Mouse (Mus musculus) erythroid progenitor cell, adult 5-6 weeks (primary cell): Measurements from ENCODE around the gene Tas1r1. TPM values are rescaled to one million over a fixed set of nuclear protein-coding genes. Genes with fewer than 3 reads are reported as not detected.

ENCODE experiments used
- ATAC-seq: replicated peaks from 2 replicates; pipeline ENCODE4 v1.8.0; 2016; ENCODE audit warnings: moderate number of reproducible peaks, mild to moderate bottlenecking, moderate TSS enrichment, inconsistent platforms; ENCODE audit not compliant: poor library complexity, low FRiP score, severe bottlenecking
- total RNA-seq, 2 experiments: library from RNA; stranded (forward) in 1 of 2; stranded (reverse) in 1 of 2; fragments of 150-400 nt in 1 of 2; fragments of 186-747, 209-891 nt in 1 of 2; gene quantifications; 2 replicates each; pipeline versions ENCODE4 v1.2.3 to v1.2.4; 2015 to 2017; ENCODE audit warnings: low replicate concordance in 2 of 2

Tas1r1 gene
- total RNA-seq, 2 experiments from 2014 or later, result not detected

GRCm38 (mm10) chr4:151995371-151996172 is 42.8 kb downstream of the Tas1r1 start:
- ATAC-seq, result no peak

- ATAC-seq, result no peak
These were observed 43.9 kb downstream of the Tas1r1 start for GRCm38 (mm10) chr4:151994228-151995171.

- no peak for ATAC-seq
These were observed 45.3 kb downstream of the Tas1r1 start for GRCm38 (mm10) chr4:151993035-151993434.

GRCm38 (mm10) chr4:151992091-151992490 is 46.3 kb downstream of the Tas1r1 start:
- ATAC-seq, result no peak

GRCm38 (mm10) chr4:151989110-151989488 is 49.3 kb downstream of the Tas1r1 start:
- no peak for ATAC-seq

- no peak for ATAC-seq
These were observed 49.8 kb downstream of the Tas1r1 start, which contains the start of gene Thap3 for GRCm38 (mm10) chr4:151988342-151989109. TSS of gene Thap3 (minus strand) at chr4:151988997.

GRCm38 (mm10) chr4:151988014-151988341 is 50.4 kb downstream of the Tas1r1 start:
- ATAC-seq, result no peak

- ATAC-seq, result no peak
These were observed 51.7 kb downstream of the Tas1r1 start for GRCm38 (mm10) chr4:151986650-151987049.

GRCm38 (mm10) chr4:151985886-151986285 is 52.5 kb downstream of the Tas1r1 start:
- no peak for ATAC-seq

- no peak for ATAC-seq
These were observed 54.8 kb downstream of the Tas1r1 start for GRCm38 (mm10) chr4:151983560-151983959.

GRCm38 (mm10) chr4:151983043-151983442 is 55.3 kb downstream of the Tas1r1 start:
- ATAC-seq, result no peak

- ATAC-seq, result peak; percentile 75
These were observed 57.0 kb downstream of the Tas1r1 start for GRCm38 (mm10) chr4:151981363-151981762.

GRCm38 (mm10) chr4:151980699-151981098 is 57.7 kb downstream of the Tas1r1 start:
- no peak for ATAC-seq

Other genes starting within 250 kb of the Tas1r1 start
- gene Camta1, start 176.7 kb downstream of the Tas1r1 start, total RNA-seq (2015; ENCODE audit: low replicate concordance), result 67.5 and 120 TPM in 2 replicates
- 13.5 and 41.5 TPM in 2 replicates for gene Camta1, start 176.7 kb downstream of the Tas1r1 start, total RNA-seq (2017; ENCODE audit: low replicate concordance)
- 41.9 and 46.9 TPM in 2 replicates for gene Dnajc11, start 104.9 kb downstream of the Tas1r1 start, total RNA-seq (2015; ENCODE audit: low replicate concordance)
- 72.3 and 79.2 TPM in 2 replicates for gene Dnajc11, start 104.9 kb downstream of the Tas1r1 start, total RNA-seq (2017; ENCODE audit: low replicate concordance)
- 6.8 TPM in 1 of 2 replicates, not detected in the other for gene Thap3, start 49.6 kb downstream of the Tas1r1 start, total RNA-seq (2015; ENCODE audit: low replicate concordance)
- gene Thap3, start 49.6 kb downstream of the Tas1r1 start, total RNA-seq (2017; ENCODE audit: low replicate concordance), result 4.0 TPM in 1 of 2 replicates, not detected in the other
- 2.5 and 2.9 TPM in 2 replicates for gene Phf13, start 42.3 kb downstream of the Tas1r1 start, total RNA-seq (2015; ENCODE audit: low replicate concordance)
- gene Phf13, start 42.3 kb downstream of the Tas1r1 start, total RNA-seq (2017; ENCODE audit: low replicate concordance), result 0.83 and 4.6 TPM in 2 replicates
- 1.3 and 2.9 TPM in 2 replicates for gene Klhl21, start 29.8 kb downstream of the Tas1r1 start, total RNA-seq (2015; ENCODE audit: low replicate concordance)
- 0.91 and 1.0 TPM in 2 replicates for gene Klhl21, start 29.8 kb downstream of the Tas1r1 start, total RNA-seq (2017; ENCODE audit: low replicate concordance)
- 5.4 TPM in 1 of 2 replicates, not detected in the other for gene Zbtb48, start 10.9 kb downstream of the Tas1r1 start, total RNA-seq (2015; ENCODE audit: low replicate concordance)
- gene Zbtb48, start 10.9 kb downstream of the Tas1r1 start, total RNA-seq (2017; ENCODE audit: low replicate concordance), result 2.7 and 4.2 TPM in 2 replicates
- gene Nol9, start 753 bp upstream of the Tas1r1 start, total RNA-seq (2015; ENCODE audit: low replicate concordance), result 7.1 and 10.1 TPM in 2 replicates
- 4.9 and 5.0 TPM in 2 replicates for gene Nol9, start 753 bp upstream of the Tas1r1 start, total RNA-seq (2017; ENCODE audit: low replicate concordance)
- 1.7 and 2.9 TPM in 2 replicates for gene Plekhg5, start 33.9 kb upstream of the Tas1r1 start, total RNA-seq (2015; ENCODE audit: low replicate concordance)
- 3.5 and 5.3 TPM in 2 replicates for gene Plekhg5, start 33.9 kb upstream of the Tas1r1 start, total RNA-seq (2017; ENCODE audit: low replicate concordance)
- not detected in 2 replicates for gene Tnfrsf25, start 77.4 kb upstream of the Tas1r1 start, total RNA-seq (2015; ENCODE audit: low replicate concordance)
- gene Tnfrsf25, start 77.4 kb upstream of the Tas1r1 start, total RNA-seq (2017; ENCODE audit: low replicate concordance), result 2.0 TPM in 1 of 2 replicates, not detected in the other
- gene Espn, start 113.8 kb upstream of the Tas1r1 start, total RNA-seq (2015; ENCODE audit: low replicate concordance), result 0.72 TPM in 1 of 2 replicates, not detected in the other
- gene Espn, start 113.8 kb upstream of the Tas1r1 start, total RNA-seq (2017; ENCODE audit: low replicate concordance), result not detected in 2 replicates
- not detected in 2 replicates for gene Hes2, start 120.3 kb upstream of the Tas1r1 start, total RNA-seq (2015; ENCODE audit: low replicate concordance)
- gene Hes2, start 120.3 kb upstream of the Tas1r1 start, total RNA-seq (2017; ENCODE audit: low replicate concordance), result not detected in 2 replicates
- 15.1 and 30.2 TPM in 2 replicates for gene Acot7, start 139.6 kb upstream of the Tas1r1 start, total RNA-seq (2015; ENCODE audit: low replicate concordance)
- 3.7 and 3.9 TPM in 2 replicates for gene Acot7, start 139.6 kb upstream of the Tas1r1 start, total RNA-seq (2017; ENCODE audit: low replicate concordance)
- not detected in 2 replicates for gene Gpr153, start 235.7 kb upstream of the Tas1r1 start, total RNA-seq (2015; ENCODE audit: low replicate concordance)
- not detected in 2 replicates for gene Gpr153, start 235.7 kb upstream of the Tas1r1 start, total RNA-seq (2017; ENCODE audit: low replicate concordance)